ENCODE assay signal across 8 mouse cellular contexts in the genomic region with DNA sequence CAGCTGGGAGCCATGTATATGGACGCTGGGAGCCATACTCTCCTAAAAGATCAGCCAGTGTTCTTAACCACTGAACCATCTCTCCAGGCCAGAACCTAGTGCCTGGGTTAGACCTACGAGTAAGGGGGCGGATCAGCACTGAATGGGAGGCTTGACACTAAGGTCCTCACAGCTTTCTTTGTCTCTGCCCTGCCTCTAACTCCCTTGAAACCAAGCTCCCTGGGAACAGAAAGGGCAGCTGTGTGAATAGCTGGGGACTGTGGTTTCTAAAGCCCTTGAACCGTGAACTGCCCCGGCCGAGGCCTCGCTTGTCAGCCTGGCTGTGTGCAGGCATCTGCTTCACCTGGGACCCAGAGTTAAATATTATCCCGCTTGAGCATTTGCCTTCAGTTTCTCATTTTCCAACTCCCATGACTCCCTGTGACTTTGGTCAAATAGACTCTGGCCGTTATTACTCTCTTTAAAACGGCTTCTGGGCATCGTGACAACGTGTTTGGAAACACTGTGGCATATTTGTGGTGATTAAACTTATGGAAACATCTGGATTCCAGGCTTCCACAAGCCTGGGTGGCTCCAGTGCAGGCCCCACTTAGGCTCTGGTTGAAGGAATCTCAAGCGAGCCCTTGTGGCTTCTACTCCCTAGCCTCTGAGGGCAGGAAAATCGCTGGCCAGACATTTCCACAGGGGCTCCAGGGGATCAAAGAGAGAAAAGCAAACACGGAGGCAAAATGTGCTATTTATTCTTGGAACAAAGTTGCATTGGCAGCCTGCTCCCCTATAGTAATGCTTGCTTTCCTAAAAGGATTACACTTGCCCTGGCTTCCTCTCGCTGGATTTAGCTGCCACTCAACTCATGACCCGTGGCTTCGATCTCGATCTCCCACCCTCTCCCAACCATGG. TPM values are rescaled to one million over a fixed set of nuclear protein-coding genes. Genes with fewer than 3 reads are reported as not detected.
DNase-seq lines count a peak whose midpoint lies in the region; ATAC-seq and TF ChIP-seq lines count a peak whose summit lies in the region.

No protein-coding gene starts in this region.

- H3K27me3 ChIP-seq in neural tube, embryonic 15.5 days (replicated peaks), result no peaks in the 10 kb centered on the region
- no peaks in the 10 kb centered on the region for H3K27me3 ChIP-seq in intestine, embryonic 14.5 days (replicated peaks; ENCODE audit: control insufficient read depth, insufficient read depth, low read length)
- H3K27me3 ChIP-seq in limb, embryonic 15.5 days, result no peaks in the 10 kb centered on the region
- H3K27me3 ChIP-seq in cerebellum, adult 2 months (ENCODE audit: control insufficient read depth, insufficient read depth, low read length), result no peaks in the 10 kb centered on the region

- peak; percentile 45 for DNase-seq in neural tube, embryonic 10.5 days (ENCODE audit: extremely low spot score, low spot score)
- DNase-seq in intestine, embryonic 14.5 days (ENCODE audit: low spot score), result peak; percentile 57
- DNase-seq in yolk sac, embryonic 10.5 days (ENCODE audit: low spot score), result peak; percentile 79
- no peak for DNase-seq in B cell, adult 2 months
- no peak for DNase-seq in cerebellum, adult 2 months
- DNase-seq in right cerebral cortex, postnatal 36 days (ENCODE audit: low spot score in 2 of 2), result no peak

- no peak overlapping the region for H3K9ac ChIP-seq in neural tube, embryonic 15.5 days (replicated peaks)
- H3K9ac ChIP-seq in intestine, embryonic 14.5 days (ENCODE audit: low read length), result no peak overlapping the region
- H3K9ac ChIP-seq in limb, embryonic 15.5 days, result no peak overlapping the region

- no peak overlapping the region for H3K4me3 ChIP-seq in neural tube, embryonic 15.5 days (replicated peaks)
- H3K4me3 ChIP-seq in intestine, embryonic 14.5 days (ENCODE audit: low read depth, low read length), result no peak overlapping the region
- no peak overlapping the region for H3K4me3 ChIP-seq in limb, embryonic 15.5 days
- H3K4me3 ChIP-seq in cerebellum, adult 2 months (replicated peaks; ENCODE audit: insufficient read depth, low read depth, low read length), result no peak overlapping the region

- no peak overlapping the region for H3K27ac ChIP-seq in neural tube, embryonic 15.5 days (replicated peaks)
- 0 out of 2 replicates have a peak overlapping the region, but pooled peaks have one; percentile 14 for H3K27ac ChIP-seq in intestine, embryonic 14.5 days (ENCODE audit: low read depth)
- H3K27ac ChIP-seq in limb, embryonic 15.5 days, result peak overlapping the region; percentile 83
- H3K27ac ChIP-seq in cerebellum, adult 2 months (ENCODE audit: insufficient read depth, low read length), result no peak overlapping the region

- no peaks in the 10 kb centered on the region for H3K36me3 ChIP-seq in neural tube, embryonic 15.5 days
- H3K36me3 ChIP-seq in intestine, embryonic 14.5 days (ENCODE audit: control insufficient read depth, insufficient read depth, low read length), result no peaks in the 10 kb centered on the region
- no peaks in the 10 kb centered on the region for H3K36me3 ChIP-seq in limb, embryonic 15.5 days

- H3K4me2 ChIP-seq in neural tube, embryonic 15.5 days, result no peak overlapping the region
- no peak overlapping the region for H3K4me2 ChIP-seq in intestine, embryonic 14.5 days (ENCODE audit: low read length)
- no peak overlapping the region for H3K4me2 ChIP-seq in limb, embryonic 15.5 days

- peaks cover 10% of the 10 kb centered on the region; the same call in 1 of the 2 replicates for H3K4me1 ChIP-seq in neural tube, embryonic 15.5 days
- H3K4me1 ChIP-seq in intestine, embryonic 14.5 days (replicated peaks; ENCODE audit: control insufficient read depth, insufficient read depth, low read length), result peaks cover 4% of the 10 kb centered on the region; the same call in 1 of the 2 replicates
- H3K4me1 ChIP-seq in limb, embryonic 15.5 days, result peaks cover 36% of the 10 kb centered on the region
- no peaks in the 10 kb centered on the region for H3K4me1 ChIP-seq in cerebellum, adult 2 months (ENCODE audit: control insufficient read depth, insufficient read depth, low read length)

- TF ChIP-seq CTCF in cerebellum, adult 2 months (IDR thresholded peaks at IDR 0.05; ENCODE audit: borderline replicate concordance, insufficient read depth, low read depth, low read length), result no peak

- H3K9me3 ChIP-seq in neural tube, embryonic 15.5 days (replicated peaks), result no peaks in the 10 kb centered on the region
- no peaks in the 10 kb centered on the region for H3K9me3 ChIP-seq in intestine, embryonic 14.5 days (ENCODE audit: control insufficient read depth, low read length)
- no peaks in the 10 kb centered on the region for H3K9me3 ChIP-seq in limb, embryonic 15.5 days

- TF ChIP-seq POLR2A in cerebellum, adult 2 months (IDR thresholded peaks at IDR 0.05; ENCODE audit: borderline replicate concordance, insufficient read depth, low read length), result no peak

- WGBS in neural tube, embryonic 15.5 days, result 38% methylated on average over 19 of the region's 19 CpGs
- 50% methylated on average over 19 of the region's 19 CpGs for WGBS in intestine, embryonic 14.5 days
- WGBS in limb, embryonic 15.5 days, result 26% methylated on average over 19 of the region's 19 CpGs
- WGBS in cerebellum, adult 2 months, result 36% methylated on average over 19 of the region's 19 CpGs

- ATAC-seq in neural tube, embryonic 15.5 days (ENCODE audit: low FRiP score), result no peak
- ATAC-seq in intestine, embryonic 14.5 days (replicated peaks; ENCODE audit: low FRiP score, low TSS enrichment, low read depth), result peak; percentile 43; the same call in 1 of the 2 replicates
- ATAC-seq in limb, embryonic 15.5 days (ENCODE audit: insufficient number of reproducible peaks, low FRiP score, low TSS enrichment, low read depth), result peak; percentile 87

RNA-seq across cellular contexts. Expression of gene Eva1a, which starts 11.0 kb away (rescaled TPM):
- polyA plus RNA-seq in neural tube, embryonic 15.5 days (2015; fragmentation: Nextera tagmentation; extraction: Ambion mirVana), result 0.79 and 3.4 TPM in 2 replicates
- polyA plus RNA-seq in intestine, embryonic 14.5 days (2014; fragmentation: Nextera tagmentation; extraction: Ambion mirVana), result 22.3 and 22.4 TPM in 2 replicates
- polyA plus RNA-seq in limb, embryonic 15.5 days (2015; fragmentation: Nextera tagmentation; extraction: Ambion mirVana), result 27.2 and 28.9 TPM in 2 replicates
- 14.9 and 15.2 TPM in 2 replicates for polyA plus RNA-seq in cerebellum, adult 2 months (2012; rRNA removed)

Comparison
In these comparisons a context has a peak if more than half of its experiments do, and no peak if none do; other contexts are left out.
1. DNase-seq: peak in neural tube, embryonic 10.5 days (single experiment), intestine, embryonic 14.5 days (single experiment) and yolk sac, embryonic 10.5 days (single experiment); none in B cell, adult 2 months (0 of 2), cerebellum, adult 2 months (0 of 2) and right cerebral cortex, postnatal 36 days (0 of 2).
2. H3K27ac ChIP-seq: peak in intestine, embryonic 14.5 days (single experiment) and limb, embryonic 15.5 days (single experiment); none in neural tube, embryonic 15.5 days (single experiment) and cerebellum, adult 2 months (single experiment).